Mouse (Mus musculus): ENCODE measurements around the gene Gm17581. TPM values are rescaled to one million over a fixed set of nuclear protein-coding genes. Genes with fewer than 3 reads are reported as not detected.

The Gm17581 gene
- polyA plus RNA-seq, 1 experiment from 2014 or later: not detected

DNA sequence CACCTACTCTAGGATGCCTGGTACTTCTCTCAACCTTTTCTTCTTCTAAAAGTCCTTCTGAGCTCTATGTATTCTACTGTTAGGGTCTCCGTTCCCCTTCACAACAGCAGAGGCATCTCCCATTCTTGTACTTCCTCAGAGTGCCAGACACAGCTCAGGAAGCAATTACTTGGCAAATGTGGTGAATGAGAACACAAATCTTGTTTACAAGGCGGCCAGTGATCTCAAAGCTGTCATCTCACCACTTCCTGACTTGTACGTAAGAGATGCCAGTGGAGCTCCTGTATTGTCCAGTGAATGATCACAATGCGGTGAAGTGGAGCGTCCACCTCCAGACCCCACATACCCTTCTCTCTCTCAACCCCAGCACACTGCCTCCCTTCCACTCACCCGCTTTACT is 11.1 kb downstream of the Gm17581 start:
- Histone ChIP-seq H3K4me1 (ENCODE audit: insufficient read depth) (peaks cover 4% of the 10 kb centered on the region; the same call in 1 of the 2 replicates), H3K9me3 (ENCODE audit: low read depth, low read length) (no peaks in the 10 kb centered on the region), H3K4me3 (ENCODE audit: low read depth, low read length) (no peak overlapping the region), H3K9ac (no peak overlapping the region), H3K27me3 (ENCODE audit: insufficient read depth, low read length) (no peaks in the 10 kb centered on the region), H3K4me2 (no peak overlapping the region), H3K36me3 (ENCODE audit: insufficient read depth) (0 out of 2 replicates have a peak, but pooled peaks cover 7% of the 10 kb centered on the region), H3K27ac (ENCODE audit: low read depth) (no peak overlapping the region)
- DNase-seq (no peak), ATAC-seq (ENCODE audit: insufficient read depth) (no peak)
- no peak for TF ChIP-seq CTCF (IDR thresholded peaks at IDR 0.05; ENCODE audit: low read depth)
- WGBS: 82% methylated on average over 6 of the region's 6 CpGs

DNA sequence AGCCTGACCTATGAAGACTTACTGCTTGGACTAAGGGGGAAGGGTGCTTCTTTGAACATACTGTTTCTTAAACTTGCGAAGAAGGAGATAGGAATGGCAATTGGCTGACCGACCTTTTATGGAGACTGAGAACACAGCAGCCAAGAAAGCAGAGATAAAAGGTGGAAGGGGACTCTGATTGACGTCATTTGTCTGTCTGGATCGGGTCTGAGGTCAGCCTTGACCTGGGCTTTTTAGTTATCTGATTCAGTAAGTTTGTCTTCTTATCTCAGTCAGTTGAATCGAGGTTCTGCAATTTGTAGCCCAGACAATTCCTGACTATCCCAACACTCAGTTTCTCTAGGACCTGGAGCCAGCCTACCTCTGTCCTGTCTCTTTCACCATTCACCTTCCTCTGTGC is 11.6 kb downstream of the Gm17581 start:
- no peaks in the 10 kb centered on the region for H3K9me3 ChIP-seq (ENCODE audit: low read depth, low read length)
- no peak overlapping the region for H3K4me2 ChIP-seq
- H3K27me3 ChIP-seq (ENCODE audit: insufficient read depth, low read length): no peaks in the 10 kb centered on the region
- H3K36me3 ChIP-seq (ENCODE audit: insufficient read depth): 0 out of 2 replicates have a peak, but pooled peaks cover 7% of the 10 kb centered on the region
- no peak for DNase-seq
- H3K4me1 ChIP-seq (ENCODE audit: insufficient read depth): peaks cover 3% of the 10 kb centered on the region; the same call in 1 of the 2 replicates
- no peak for ATAC-seq (ENCODE audit: insufficient read depth)
- no peak overlapping the region for H3K4me3 ChIP-seq (ENCODE audit: low read depth, low read length)
- TF ChIP-seq CTCF (IDR thresholded peaks at IDR 0.05; ENCODE audit: low read depth): no peak
- 54% methylated on average over 5 of the region's 5 CpGs for WGBS
- no peak overlapping the region for H3K27ac ChIP-seq (ENCODE audit: low read depth)
- H3K9ac ChIP-seq: no peak overlapping the region

DNA sequence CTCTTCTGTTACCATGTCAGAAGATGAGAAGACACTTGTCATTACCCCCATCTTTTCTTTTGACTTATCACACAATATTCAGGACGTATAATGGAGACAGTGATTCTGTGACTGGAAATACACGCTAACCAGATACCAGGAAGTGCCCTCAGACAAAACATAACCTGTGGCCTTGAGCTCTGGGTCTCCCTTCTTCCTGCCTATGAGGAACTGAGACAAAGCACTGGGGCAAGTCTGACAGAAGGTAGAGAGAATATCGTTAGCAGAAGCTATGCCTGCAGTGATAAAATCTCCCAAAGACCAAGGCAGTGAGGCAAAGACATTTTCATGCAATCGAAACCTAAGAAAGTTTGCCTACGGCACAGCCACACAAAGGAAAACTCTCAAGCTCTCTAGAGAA is 15.1 kb downstream of the Gm17581 start:
- no peak for ATAC-seq (ENCODE audit: insufficient read depth)
- Histone ChIP-seq H3K9ac (no peak overlapping the region), H3K27me3 (ENCODE audit: insufficient read depth, low read length) (no peaks in the 10 kb centered on the region), H3K36me3 (ENCODE audit: insufficient read depth) (0 out of 2 replicates have a peak, but pooled peaks cover 18% of the 10 kb centered on the region), H3K4me1 (ENCODE audit: insufficient read depth) (no peaks in the 10 kb centered on the region), H3K27ac (ENCODE audit: low read depth) (no peak overlapping the region), H3K4me3 (ENCODE audit: low read depth, low read length) (no peak overlapping the region), H3K9me3 (ENCODE audit: low read depth, low read length) (no peaks in the 10 kb centered on the region), H3K4me2 (no peak overlapping the region)
- TF ChIP-seq CTCF (IDR thresholded peaks at IDR 0.05; ENCODE audit: low read depth): no peak
- 76% methylated on average over 5 of the region's 5 CpGs for WGBS
- DNase-seq: no peak

- Histone ChIP-seq H3K36me3 (ENCODE audit: insufficient read depth) (0 out of 2 replicates have a peak, but pooled peaks cover 23% of the 10 kb centered on the region), H3K4me1 (ENCODE audit: insufficient read depth) (no peaks in the 10 kb centered on the region)
- ATAC-seq (ENCODE audit: insufficient read depth): no peak
Measured at GRCm38 (mm10) chr2:155717082-155717990, 18.3 kb downstream of the Gm17581 start.

GRCm38 (mm10) chr2:155710557-155710956 is 25.1 kb downstream of the Gm17581 start:
- DNase-seq: no peak
- peaks cover 44% of the 10 kb centered on the region for H3K36me3 ChIP-seq (ENCODE audit: insufficient read depth)
- H3K4me1 ChIP-seq (ENCODE audit: insufficient read depth): no peaks in the 10 kb centered on the region
- H3K9me3 ChIP-seq (ENCODE audit: low read depth, low read length): no peaks in the 10 kb centered on the region
- ATAC-seq (ENCODE audit: insufficient read depth): no peak
- no peak for TF ChIP-seq CTCF (IDR thresholded peaks at IDR 0.05; ENCODE audit: low read depth)
- H3K4me2 ChIP-seq: no peak overlapping the region
- H3K27me3 ChIP-seq (ENCODE audit: insufficient read depth, low read length): no peaks in the 10 kb centered on the region
- 86% methylated on average over 11 of the region's 11 CpGs for WGBS
- no peak overlapping the region for H3K27ac ChIP-seq (ENCODE audit: low read depth)
- H3K4me3 ChIP-seq (ENCODE audit: low read depth, low read length): no peak overlapping the region
- no peak overlapping the region for H3K9ac ChIP-seq

More at GRCm38 (mm10) chr2:155717082-155717990, 18.3 kb downstream of the Gm17581 start:
- WGBS: 83% methylated on average over 12 of the region's 12 CpGs
- H3K27me3 ChIP-seq (ENCODE audit: insufficient read depth, low read length): no peaks in the 10 kb centered on the region
- no peak overlapping the region for H3K9ac ChIP-seq
- TF ChIP-seq CTCF (IDR thresholded peaks at IDR 0.05; ENCODE audit: low read depth): no peak
- no peak for DNase-seq
- no peak overlapping the region for H3K4me3 ChIP-seq (ENCODE audit: low read depth, low read length)
- no peaks in the 10 kb centered on the region for H3K9me3 ChIP-seq (ENCODE audit: low read depth, low read length)
- H3K4me2 ChIP-seq: no peak overlapping the region
- H3K27ac ChIP-seq (ENCODE audit: low read depth): no peak overlapping the region

DNA sequence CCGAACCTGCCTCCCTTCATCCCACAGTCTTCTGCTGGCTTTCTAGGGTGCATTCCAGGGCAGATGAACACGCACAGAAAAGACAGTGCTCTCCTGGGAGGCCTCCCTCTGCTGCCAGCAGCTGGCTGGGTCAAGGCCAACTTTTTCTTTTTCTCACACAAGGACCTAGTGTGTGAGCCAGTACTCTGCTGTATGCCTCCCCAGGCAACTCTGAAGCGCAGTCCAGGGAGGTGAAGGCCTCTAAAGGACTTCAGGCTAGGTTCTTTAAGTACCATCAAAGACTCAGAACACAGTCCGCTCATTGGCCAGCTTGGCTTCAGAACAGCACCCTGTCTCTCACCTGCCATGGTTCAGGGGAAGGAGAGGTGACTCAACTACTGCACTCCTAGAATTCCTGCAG is 28.4 kb downstream of the Gm17581 start:
- Histone ChIP-seq H3K36me3 (ENCODE audit: insufficient read depth) (peaks cover 42% of the 10 kb centered on the region), H3K4me1 (ENCODE audit: insufficient read depth) (no peaks in the 10 kb centered on the region), H3K4me3 (ENCODE audit: low read depth, low read length) (no peak overlapping the region), H3K4me2 (no peak overlapping the region), H3K27ac (ENCODE audit: low read depth) (no peak overlapping the region), H3K9ac (no peak overlapping the region), H3K9me3 (ENCODE audit: low read depth, low read length) (no peaks in the 10 kb centered on the region), H3K27me3 (ENCODE audit: insufficient read depth, low read length) (no peaks in the 10 kb centered on the region)
- no peak for TF ChIP-seq CTCF (IDR thresholded peaks at IDR 0.05; ENCODE audit: low read depth)
- WGBS: 68% methylated on average over 4 of the region's 4 CpGs
- ATAC-seq (ENCODE audit: insufficient read depth) (no peak), DNase-seq (peak; percentile 46)

DNA sequence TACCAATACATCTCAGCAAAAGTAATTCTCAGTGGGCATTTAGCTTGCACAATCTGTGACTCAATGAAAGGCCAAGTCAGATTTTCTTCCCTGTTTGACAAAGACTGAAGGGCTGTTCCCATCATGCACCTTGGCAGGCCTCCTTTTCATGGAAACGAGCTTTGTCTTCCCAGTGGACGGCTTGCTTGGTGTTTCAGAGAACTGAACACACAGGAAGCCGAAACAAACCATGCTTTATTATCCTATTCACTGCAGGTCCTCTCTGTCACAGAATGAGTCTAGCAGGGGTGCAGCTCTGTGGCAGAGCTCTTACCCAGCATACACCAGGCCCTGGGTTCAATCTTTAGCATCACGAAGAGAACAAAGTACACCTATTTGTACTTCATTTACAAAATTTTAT is 32.0 kb downstream of the Gm17581 start:
- H3K27me3 ChIP-seq (ENCODE audit: insufficient read depth, low read length): no peaks in the 10 kb centered on the region
- peaks cover 24% of the 10 kb centered on the region; the same call in 1 of the 2 replicates for H3K36me3 ChIP-seq (ENCODE audit: insufficient read depth)
- H3K4me1 ChIP-seq (ENCODE audit: insufficient read depth): no peaks in the 10 kb centered on the region
- H3K4me2 ChIP-seq: no peak overlapping the region
- H3K9me3 ChIP-seq (ENCODE audit: low read depth, low read length): no peaks in the 10 kb centered on the region
- DNase-seq (no peak), ATAC-seq (ENCODE audit: insufficient read depth) (no peak)
- H3K4me3 ChIP-seq (ENCODE audit: low read depth, low read length): no peak overlapping the region
- WGBS: 66% methylated on average over 4 of the region's 4 CpGs
- H3K9ac ChIP-seq: no peak overlapping the region
- no peak for TF ChIP-seq CTCF (IDR thresholded peaks at IDR 0.05; ENCODE audit: low read depth)
- H3K27ac ChIP-seq (ENCODE audit: low read depth): no peak overlapping the region
